Mouse (Mus musculus) forebrain, embryonic 10.5 days (tissue): Measurements from ENCODE around the gene Itga2. TPM values are rescaled to one million over a fixed set of nuclear protein-coding genes. Genes with fewer than 3 reads are reported as not detected.

Experiments used
- DNase-seq: peaks from one replicate; pipeline ENCODE4 v3.0.0-alpha.2; 2017; ENCODE audit warnings: low spot score; ENCODE audit errors: extremely low spot score
- H3K27ac ChIP-seq: fragments of 300-500 bp; sonication (generic); 2 replicates; pipeline ENCODE4 v1.5.1; 2016; ENCODE audit warnings: mild to moderate bottlenecking
- H3K27me3 ChIP-seq: fragments of 300-500 bp; sonication (generic); 2 replicates; pipeline ENCODE4 v1.6.1; 2016; ENCODE audit warnings: mild to moderate bottlenecking; ENCODE audit not compliant: poor library complexity, severe bottlenecking
- H3K36me3 ChIP-seq: fragments of 300-500 bp; sonication (generic); replicated peaks from 2 replicates; pipeline ENCODE4 v1.6.1; 2016; ENCODE audit warnings: mild to moderate bottlenecking, moderate library complexity
- H3K4me1 ChIP-seq: fragments of 300-500 bp; sonication (generic); 2 replicates; pipeline ENCODE4 v1.6.1; 2016
- H3K4me3 ChIP-seq: fragments of 300-500 bp; sonication (generic); 2 replicates; pipeline ENCODE4 v1.5.1; 2016; ENCODE audit warnings: mild to moderate bottlenecking, moderate library complexity
- H3K9me3 ChIP-seq: fragments of 300-500 bp; sonication (generic); 2 replicates; pipeline ENCODE4 v1.6.1; 2016; ENCODE audit warnings: mild to moderate bottlenecking, moderate library complexity
- WGBS: fragments of 180-500 bp; shearing (Covaris S2); methylation state at CpG from one replicate; pipeline ENCODE4 v1.1.7; 2016; 5-methylcytosine and 5-hydroxymethylcytosine counted together
- polyA plus RNA-seq: library from polyadenylated mRNA; unstranded; fragments of >200 nt; fragmentation: Nextera tagmentation; extraction: Ambion mirVana; gene quantifications from 2 replicates; pipeline ENCODE4 v1.2.1, GENCODE M21; 2016

The Itga2 gene
- polyA plus RNA-seq, 1 experiment from 2014 or later = 1.2 TPM

- Histone ChIP-seq H3K4me3 (no peak overlapping the region), H3K36me3 (peaks cover 9% of the 10 kb centered on the region; the same call in 1 of the 2 replicates), H3K27me3 (no peaks in the 10 kb centered on the region), H3K27ac (no peak overlapping the region), H3K4me1 (peaks cover 11% of the 10 kb centered on the region), H3K9me3 (no peaks in the 10 kb centered on the region)
- no peak for DNase-seq
- WGBS = 70% methylated on average over 2 of the region's 2 CpGs
Measured at GRCm38 (mm10) chr13:114834580-114834979, 97.3 kb downstream of the Itga2 start.

- Histone ChIP-seq H3K36me3 (peaks cover 10% of the 10 kb centered on the region; the same call in 1 of the 2 replicates), H3K9me3 (no peaks in the 10 kb centered on the region), H3K27ac (no peak overlapping the region), H3K4me3 (no peak overlapping the region), H3K27me3 (no peaks in the 10 kb centered on the region), H3K4me1 (peaks cover 2% of the 10 kb centered on the region)
- no peak for DNase-seq
- 92% methylated on average over 4 of the region's 4 CpGs for WGBS
Measured at GRCm38 (mm10) chr13:114833351-114833750, 98.5 kb downstream of the Itga2 start.

GRCm38 (mm10) chr13:114832761-114833160 lies 99.1 kb downstream of the Itga2 start:
- no peak overlapping the region for H3K27ac ChIP-seq
- WGBS = 80% methylated on average over 5 of the region's 5 CpGs
- peaks cover 16% of the 10 kb centered on the region for H3K36me3 ChIP-seq
- no peaks in the 10 kb centered on the region for H3K4me1 ChIP-seq
- H3K9me3 ChIP-seq = no peaks in the 10 kb centered on the region
- no peak for DNase-seq
- no peaks in the 10 kb centered on the region for H3K27me3 ChIP-seq
- no peak overlapping the region for H3K4me3 ChIP-seq

DNA sequence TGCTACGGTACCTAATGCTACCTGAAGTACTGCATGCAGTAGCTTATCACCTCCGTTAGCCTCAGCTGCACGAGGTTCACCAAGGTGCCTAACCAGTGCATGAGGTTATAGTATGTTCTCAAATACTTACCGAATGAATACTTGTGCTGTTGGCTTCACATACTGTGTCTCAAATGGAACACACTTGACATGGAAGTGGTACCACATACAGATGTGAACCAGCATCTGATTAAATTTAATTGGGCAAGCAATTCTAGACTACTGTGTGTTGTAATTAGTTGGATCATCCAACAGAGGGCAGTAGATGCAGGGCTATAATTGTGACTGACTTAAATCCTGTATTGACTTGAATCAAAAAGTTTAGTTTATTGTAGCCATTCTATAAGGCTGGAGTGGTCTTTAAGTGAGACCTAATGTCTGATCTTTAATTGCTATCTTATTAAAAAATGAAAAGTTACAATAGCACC lies 100.5 kb downstream of the Itga2 start:
- H3K4me3 ChIP-seq = no peak overlapping the region
- H3K36me3 ChIP-seq = peaks cover 29% of the 10 kb centered on the region
- no peaks in the 10 kb centered on the region for H3K9me3 ChIP-seq
- no peak for DNase-seq
- H3K27me3 ChIP-seq = no peaks in the 10 kb centered on the region
- H3K27ac ChIP-seq = no peak overlapping the region
- no peaks in the 10 kb centered on the region for H3K4me1 ChIP-seq
- 84% methylated on average over 4 of the region's 4 CpGs for WGBS

DNA sequence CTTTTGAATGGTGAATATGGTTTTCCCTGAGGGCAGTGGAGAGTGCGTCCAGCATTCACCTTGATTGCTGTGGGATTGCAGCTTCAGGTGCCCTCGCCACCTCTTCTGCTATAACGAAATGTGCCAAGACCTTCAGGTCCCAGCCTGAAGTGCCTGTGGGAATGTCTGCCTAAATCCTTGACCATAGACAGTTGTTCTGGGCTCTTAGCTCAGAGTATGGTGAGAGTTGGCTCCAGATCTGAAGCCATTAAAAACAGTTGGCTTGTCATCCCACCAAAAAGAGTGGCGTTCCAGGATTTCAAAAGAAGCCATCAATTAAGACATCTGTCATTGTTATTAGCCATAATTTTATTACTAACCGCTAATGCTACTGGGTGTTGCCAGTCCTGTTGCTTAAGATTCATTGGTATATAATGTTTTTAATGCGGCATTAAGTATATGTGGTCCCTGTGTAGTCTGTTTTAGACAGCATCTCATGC lies 106.5 kb downstream of the Itga2 start:
- H3K36me3 ChIP-seq = peaks cover 44% of the 10 kb centered on the region

DNA sequence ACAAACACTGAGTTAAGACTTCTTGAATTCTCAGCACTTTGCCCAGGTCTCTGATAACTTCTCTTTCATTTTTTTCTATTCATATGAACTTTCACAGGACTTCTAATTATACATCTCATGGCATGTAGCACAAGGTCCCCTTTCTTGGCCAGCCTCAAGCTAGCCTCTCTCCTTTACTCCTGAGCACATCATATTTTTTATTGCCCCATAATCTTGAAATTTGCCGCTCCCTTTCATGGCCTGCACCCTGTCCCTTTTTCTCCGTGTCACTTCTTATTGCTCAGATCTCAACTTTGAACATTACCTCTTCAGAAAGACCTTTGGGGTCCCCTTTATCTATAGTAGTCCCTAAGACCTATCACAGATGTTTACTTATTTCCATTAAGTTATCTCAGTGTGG lies 109.0 kb downstream of the Itga2 start:
- Histone ChIP-seq H3K9me3 (no peaks in the 10 kb centered on the region), H3K4me1 (peaks cover 9% of the 10 kb centered on the region), H3K36me3 (peaks cover 36% of the 10 kb centered on the region), H3K4me3 (no peak overlapping the region), H3K27me3 (no peaks in the 10 kb centered on the region), H3K27ac (no peak overlapping the region)
- no peak for DNase-seq
- 93% methylated on average over 2 of the region's 2 CpGs for WGBS

More for the DNA sequence above, 106.5 kb downstream of the Itga2 start:
- Histone ChIP-seq H3K4me1 (no peaks in the 10 kb centered on the region), H3K27me3 (no peaks in the 10 kb centered on the region), H3K27ac (no peak overlapping the region), H3K4me3 (no peak overlapping the region), H3K9me3 (no peaks in the 10 kb centered on the region)
- 94% methylated on average over 6 of the region's 6 CpGs for WGBS
- DNase-seq = no peak

DNA sequence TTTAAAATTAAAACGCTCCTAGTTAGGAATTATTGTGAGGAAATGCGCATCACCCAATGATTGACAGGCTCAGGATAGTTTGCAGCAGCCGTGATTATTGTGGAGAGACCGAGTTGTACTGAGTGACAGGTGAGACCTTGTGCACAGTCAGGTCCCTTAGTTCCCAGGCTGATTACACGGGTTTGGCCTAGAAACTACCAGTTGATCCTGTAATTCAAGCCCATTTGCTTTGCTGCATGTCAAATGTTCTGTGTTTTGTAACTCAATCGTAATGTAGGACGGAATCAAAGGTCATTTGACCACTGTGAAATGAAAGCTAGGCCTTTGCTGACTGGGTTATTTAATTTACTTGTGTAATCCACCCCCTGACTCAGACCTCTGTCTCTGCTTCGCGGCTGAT lies 113.4 kb downstream of the Itga2 start:
- peaks cover 16% of the 10 kb centered on the region for H3K4me1 ChIP-seq
- DNase-seq = no peak
- peak overlapping the region; percentile 75 for H3K4me3 ChIP-seq
- peak overlapping the region; percentile 80 for H3K27ac ChIP-seq
- no peaks in the 10 kb centered on the region for H3K27me3 ChIP-seq
- WGBS = 32% methylated on average over 9 of the region's 9 CpGs
- peaks cover 11% of the 10 kb centered on the region for H3K36me3 ChIP-seq
- no peaks in the 10 kb centered on the region for H3K9me3 ChIP-seq

- DNase-seq = peak; percentile 90
- H3K27ac ChIP-seq = peak within 1 kb of the TSS; percentile 80
- H3K27me3 ChIP-seq = no peaks in the 10 kb centered on the region
- H3K36me3 ChIP-seq = peaks cover 8% of the 10 kb centered on the region; the same call in 1 of the 2 replicates
- peaks cover 16% of the 10 kb centered on the region for H3K4me1 ChIP-seq
- peak within 1 kb of the TSS; percentile 75 for H3K4me3 ChIP-seq
- H3K9me3 ChIP-seq = no peaks in the 10 kb centered on the region
- 3% methylated on average over 39 of the region's 39 CpGs for WGBS
Measured at GRCm38 (mm10) chr13:114817751-114818360, 114.0 kb downstream of the Itga2 start, which contains the start of gene Mocs2. Gene Mocs2, plus strand, starts transcription at chr13:114818236.

DNA sequence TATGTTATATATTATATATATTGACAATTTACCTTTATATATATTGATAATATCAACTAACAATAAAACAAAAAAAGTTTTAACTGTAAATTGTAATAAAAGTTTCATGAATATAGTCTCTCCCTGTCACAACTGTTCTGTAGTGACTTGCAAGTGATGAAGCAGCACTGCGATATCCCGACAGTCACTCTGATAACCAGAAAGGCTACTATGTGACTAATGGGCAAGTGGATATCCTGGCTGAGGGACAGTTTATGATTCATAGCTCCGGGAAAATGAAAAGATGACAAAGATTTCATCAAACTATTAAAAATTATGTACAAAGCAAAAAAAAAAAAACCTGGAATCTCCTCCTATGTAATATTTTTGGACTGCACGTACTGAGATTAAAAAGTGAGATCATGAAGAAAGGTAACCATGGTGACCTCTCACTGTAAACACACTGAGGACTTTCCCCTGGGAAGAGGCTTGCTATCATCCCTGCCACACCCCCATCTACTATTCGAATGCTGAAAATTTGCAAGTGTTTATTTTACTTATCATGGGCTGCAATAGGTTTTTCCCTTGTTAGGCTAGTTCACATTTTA lies 122.2 kb downstream of the Itga2 start:
- Histone ChIP-seq H3K4me1 (no peaks in the 10 kb centered on the region), H3K9me3 (no peaks in the 10 kb centered on the region), H3K4me3 (no peak overlapping the region), H3K27me3 (no peaks in the 10 kb centered on the region), H3K36me3 (no peaks in the 10 kb centered on the region), H3K27ac (no peak overlapping the region)
- no peak for DNase-seq
- 93% methylated on average over 5 of the region's 5 CpGs for WGBS

- no peak for DNase-seq
- Histone ChIP-seq H3K9me3 (no peaks in the 10 kb centered on the region), H3K4me3 (no peak overlapping the region), H3K27ac (no peak overlapping the region), H3K27me3 (no peaks in the 10 kb centered on the region), H3K4me1 (no peaks in the 10 kb centered on the region), H3K36me3 (no peaks in the 10 kb centered on the region)
- WGBS = 93% methylated on average over 2 of the region's 2 CpGs
Measured at GRCm38 (mm10) chr13:114802971-114803370, 128.9 kb downstream of the Itga2 start.

GRCm38 (mm10) chr13:114801857-114802256 lies 130.0 kb downstream of the Itga2 start:
- WGBS = 78% methylated on average over 3 of the region's 3 CpGs

DNA sequence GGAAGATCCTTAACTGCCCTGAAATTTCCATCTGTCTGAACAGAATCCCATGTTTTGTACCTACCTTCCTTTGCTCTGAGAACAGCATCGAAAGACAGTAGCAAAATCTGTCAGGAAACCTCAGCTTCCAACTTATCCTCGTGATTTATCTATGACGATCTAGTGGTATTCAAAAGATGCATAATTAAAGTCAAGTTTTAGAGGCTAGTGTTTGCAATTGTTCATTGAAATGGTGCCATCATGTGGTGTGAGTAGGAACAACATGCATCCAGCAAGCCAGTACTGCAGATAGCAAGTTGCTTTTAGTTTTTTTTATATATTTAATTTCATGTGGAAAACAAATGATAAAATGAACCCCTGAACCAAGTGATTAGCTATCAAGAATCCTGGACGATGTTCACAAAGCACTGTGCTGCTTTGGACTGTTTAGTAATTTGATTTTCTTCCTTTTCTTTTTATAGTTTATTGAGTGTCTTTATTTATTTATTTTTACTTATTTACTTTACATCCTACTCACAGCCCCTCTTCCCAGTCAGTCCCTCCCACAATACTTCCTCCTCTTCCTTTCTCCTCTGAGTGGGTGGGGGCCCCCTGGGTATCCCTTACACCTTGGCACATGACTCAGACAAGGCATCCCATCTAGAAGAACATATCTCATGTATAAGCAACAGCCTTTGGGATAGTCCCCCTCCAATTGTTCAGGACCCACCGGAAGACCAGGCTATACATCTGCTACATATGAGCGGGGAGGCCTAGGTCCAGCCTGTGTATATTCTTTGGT lies 138.5 kb downstream of the Itga2 start:
- 54% methylated on average over 6 of the region's 6 CpGs for WGBS
- H3K4me1 ChIP-seq = no peaks in the 10 kb centered on the region
- H3K27me3 ChIP-seq = no peaks in the 10 kb centered on the region
- peak; percentile 27 for DNase-seq
- H3K36me3 ChIP-seq = no peaks in the 10 kb centered on the region
- H3K27ac ChIP-seq = no peak overlapping the region
- no peak overlapping the region for H3K4me3 ChIP-seq
- H3K9me3 ChIP-seq = 0 out of 2 replicates have a peak, but pooled peaks cover 3% of the 10 kb centered on the region

More at GRCm38 (mm10) chr13:114801857-114802256, 130.0 kb downstream of the Itga2 start:
- Histone ChIP-seq H3K9me3 (0 out of 2 replicates have a peak, but pooled peaks cover 3% of the 10 kb centered on the region), H3K4me1 (no peaks in the 10 kb centered on the region), H3K4me3 (no peak overlapping the region), H3K36me3 (no peaks in the 10 kb centered on the region), H3K27me3 (no peaks in the 10 kb centered on the region), H3K27ac (no peak overlapping the region)
- DNase-seq = no peak
